Mouse (Mus musculus) erythroblast, embryonic 14.5 days (primary cell): ENCODE measurements around the gene Zfand2b. TPM values are rescaled to one million over a fixed set of nuclear protein-coding genes. Genes with fewer than 3 reads are reported as not detected.
A peak's percentile ranks its signal among the peaks of the same experiment; 100 is the strongest.

Source experiments
- H3K27me3 ChIP-seq: 2 replicates; pipeline ENCODE4 v1.6.1; 2012; ENCODE audit warnings: inconsistent platforms; ENCODE audit not compliant: control insufficient read depth
- H3K36me3 ChIP-seq: 2 replicates; pipeline ENCODE4 v1.6.1; 2012; ENCODE audit warnings: mild to moderate bottlenecking, inconsistent platforms; ENCODE audit not compliant: control insufficient read depth
- H3K4me1 ChIP-seq: 2 replicates; pipeline ENCODE4 v1.6.1; 2012; ENCODE audit warnings: inconsistent platforms; ENCODE audit not compliant: control insufficient read depth
- H3K4me3 ChIP-seq: replicated peaks from 2 replicates; pipeline ENCODE3; 2012; ENCODE audit warnings: moderate library complexity, mild to moderate bottlenecking, inconsistent platforms
- H3K9me3 ChIP-seq: 2 replicates; pipeline ENCODE4 v1.6.1; 2012; ENCODE audit warnings: low read length, inconsistent platforms, mixed read lengths; ENCODE audit not compliant: control insufficient read depth
- GATA1 ChIP-seq: IDR thresholded peaks from 2 replicates; pipeline ENCODE4 v1.6.1; 2012; ENCODE audit warnings: low read length, inconsistent platforms, mixed read lengths
- TAL1 ChIP-seq: IDR thresholded peaks from 3 replicates; pipeline ENCODE4 v1.6.1; 2012; ENCODE audit warnings: low read length, inconsistent platforms, mixed read lengths
- polyA plus RNA-seq: library from polyadenylated mRNA; stranded (reverse); fragments of >175 nt; gene quantifications from 2 replicates; pipeline ENCODE4 v1.2.3, GENCODE M21; 2012

The Zfand2b gene
- polyA plus RNA-seq, 1 experiment: 6.7 TPM

- Histone ChIP-seq H3K4me3 (peak overlapping the region; percentile 85), H3K27me3 (peaks cover 27% of the 10 kb centered on the region), H3K36me3 (peaks cover 61% of the 10 kb centered on the region), H3K4me1 (peaks cover 80% of the 10 kb centered on the region), H3K9me3 (no peaks in the 10 kb centered on the region; the same call in 1 of the 2 replicates)
- no peak for TF ChIP-seq GATA1
- TF ChIP-seq TAL1: no peak
Observed at GRCm38 (mm10) chr1:75216797-75217585, 48.5 kb downstream of the Zfand2b start.

GRCm38 (mm10) chr1:75217893-75218226 lies 49.4 kb downstream of the Zfand2b start:
- TF ChIP-seq TAL1: no peak
- TF ChIP-seq GATA1: no peak
- Histone ChIP-seq H3K27me3 (peaks cover 27% of the 10 kb centered on the region), H3K36me3 (peaks cover 52% of the 10 kb centered on the region), H3K4me3 (peak overlapping the region; percentile 85), H3K9me3 (no peaks in the 10 kb centered on the region; the same call in 1 of the 2 replicates), H3K4me1 (peaks cover 71% of the 10 kb centered on the region)

- H3K4me1 ChIP-seq: peaks cover 67% of the 10 kb centered on the region
- H3K36me3 ChIP-seq: peaks cover 47% of the 10 kb centered on the region
- peak overlapping the region; percentile 85 for H3K4me3 ChIP-seq
- H3K27me3 ChIP-seq: peaks cover 27% of the 10 kb centered on the region
- H3K9me3 ChIP-seq: no peaks in the 10 kb centered on the region; the same call in 1 of the 2 replicates
- TF ChIP-seq TAL1: no peak
- TF ChIP-seq GATA1: no peak
Observed at GRCm38 (mm10) chr1:75218227-75219001, 50.0 kb downstream of the Zfand2b start.

GRCm38 (mm10) chr1:75219078-75219477 lies 50.6 kb downstream of the Zfand2b start:
- peak overlapping the region; percentile 85 for H3K4me3 ChIP-seq
- TF ChIP-seq TAL1 (no peak), GATA1 (no peak)
- peaks cover 40% of the 10 kb centered on the region for H3K36me3 ChIP-seq
- H3K27me3 ChIP-seq: peaks cover 30% of the 10 kb centered on the region
- no peaks in the 10 kb centered on the region; the same call in 1 of the 2 replicates for H3K9me3 ChIP-seq
- peaks cover 64% of the 10 kb centered on the region for H3K4me1 ChIP-seq

GRCm38 (mm10) chr1:75219531-75219930 lies 51.1 kb downstream of the Zfand2b start, which contains the start of gene Tuba4a:
TSS of gene Tuba4a (minus strand) at chr1:75219865.
- Histone ChIP-seq H3K36me3 (peaks cover 36% of the 10 kb centered on the region), H3K27me3 (peaks cover 30% of the 10 kb centered on the region), H3K4me3 (peak within 1 kb of the TSS; percentile 85), H3K4me1 (peaks cover 60% of the 10 kb centered on the region), H3K9me3 (no peaks in the 10 kb centered on the region; the same call in 1 of the 2 replicates)
- TF ChIP-seq TAL1: no peak
- no peak for TF ChIP-seq GATA1

Other genes with a start within 250 kb of the Zfand2b start
- gene Cfap65, start 233.0 kb upstream of the Zfand2b start, polyA plus RNA-seq: not detected in 2 replicates
- 0.06 and 0.19 TPM in 2 replicates for gene Ihh, start 217.0 kb upstream of the Zfand2b start, polyA plus RNA-seq
- 0.05 and 0.08 TPM in 2 replicates for gene Nhej1, start 43.4 kb upstream of the Zfand2b start, polyA plus RNA-seq
- 0.05 TPM in 1 of 2 replicates, not detected in the other for gene Slc23a3, start 34.8 kb upstream of the Zfand2b start, polyA plus RNA-seq
- 8.4 and 9.6 TPM in 2 replicates for gene Cnppd1, start 25.9 kb upstream of the Zfand2b start, polyA plus RNA-seq
- 10.9 and 14.3 TPM in 2 replicates for gene Retreg2, start 25.9 kb upstream of the Zfand2b start, polyA plus RNA-seq
- gene Abcb6, start 11.7 kb downstream of the Zfand2b start, polyA plus RNA-seq: 10.0 and 12.6 TPM in 2 replicates
- gene Ankzf1, start 23.5 kb downstream of the Zfand2b start, polyA plus RNA-seq: 0.98 and 1.2 TPM in 2 replicates
- gene Atg9a, start 23.6 kb downstream of the Zfand2b start, polyA plus RNA-seq: 25.7 and 26.4 TPM in 2 replicates
- gene Glb1l, start 42.2 kb downstream of the Zfand2b start, polyA plus RNA-seq: 0.02 and 0.62 TPM in 2 replicates
- gene Stk16, start 42.2 kb downstream of the Zfand2b start, polyA plus RNA-seq: 13.2 and 18.8 TPM in 2 replicates
- gene Tuba4a, start 51.2 kb downstream of the Zfand2b start, polyA plus RNA-seq: 5.9 and 9.5 TPM in 2 replicates
- gene A630095N17Rik, start 63.5 kb downstream of the Zfand2b start, polyA plus RNA-seq: not detected in 2 replicates
- gene Dnajb2, start 67.8 kb downstream of the Zfand2b start, polyA plus RNA-seq: 24.2 and 27.6 TPM in 2 replicates
- gene Ptprn, start 95.9 kb downstream of the Zfand2b start, polyA plus RNA-seq: not detected in 2 replicates
- gene Resp18, start 109.8 kb downstream of the Zfand2b start, polyA plus RNA-seq: not detected in 2 replicates
- 3.7 and 4.8 TPM in 2 replicates for gene Dnpep, start 149.3 kb downstream of the Zfand2b start, polyA plus RNA-seq
- 0.03 and 0.12 TPM in 2 replicates for gene Des, start 191.7 kb downstream of the Zfand2b start, polyA plus RNA-seq
- gene Speg, start 206.7 kb downstream of the Zfand2b start, polyA plus RNA-seq: 0.10 and 0.18 TPM in 2 replicates